In genomic region chr1:64118285-64119170, GRCm38 (mm10) we compare ENCODE assay signal across 8 mouse cellular contexts. TPM values are rescaled to one million over a fixed set of nuclear protein-coding genes. Genes with fewer than 3 reads are reported as not detected.
A peak's percentile ranks its signal among the peaks of the same experiment; 100 is the strongest.
DNase-seq lines count a peak whose midpoint lies in the region; ATAC-seq lines count a peak whose summit lies in the region.

No protein-coding gene starts in this region.

- no peaks in the 10 kb centered on the region for H3K9me3 ChIP-seq in heart, embryonic 15.5 days (replicated peaks)
- no peaks in the 10 kb centered on the region for H3K9me3 ChIP-seq in midbrain, embryonic 12.5 days

- peak overlapping the region; percentile 74 for H3K9ac ChIP-seq in heart, embryonic 15.5 days
- H3K9ac ChIP-seq in midbrain, embryonic 12.5 days (replicated peaks) = peak overlapping the region; percentile 99

- H3K27ac ChIP-seq in brown adipose tissue, adult 24 weeks (replicated peaks; ENCODE audit: low read depth, low read length) = peak overlapping the region; percentile 99
- peak overlapping the region; percentile 98 for H3K27ac ChIP-seq in heart, embryonic 15.5 days
- H3K27ac ChIP-seq in midbrain, embryonic 12.5 days (replicated peaks) = peak overlapping the region; percentile 100

- no peaks in the 10 kb centered on the region for H3K27me3 ChIP-seq in heart, embryonic 15.5 days
- no peaks in the 10 kb centered on the region for H3K27me3 ChIP-seq in midbrain, embryonic 12.5 days

- no peaks in the 10 kb centered on the region for H3K36me3 ChIP-seq in heart, embryonic 15.5 days
- no peaks in the 10 kb centered on the region for H3K36me3 ChIP-seq in midbrain, embryonic 12.5 days

- peak overlapping the region; percentile 91 for H3K4me3 ChIP-seq in brown adipose tissue, adult 24 weeks (ENCODE audit: insufficient read depth, low read depth, low read length)
- peak overlapping the region; percentile 90 for H3K4me3 ChIP-seq in heart, embryonic 15.5 days
- H3K4me3 ChIP-seq in midbrain, embryonic 12.5 days = peak overlapping the region; percentile 69

- peak overlapping the region; percentile 58 for H3K4me2 ChIP-seq in heart, embryonic 15.5 days
- peak overlapping the region; percentile 67 for H3K4me2 ChIP-seq in midbrain, embryonic 12.5 days (replicated peaks)

- 46% methylated on average over 6 of the region's 6 CpGs for WGBS in heart, embryonic 15.5 days
- 47% methylated on average over 6 of the region's 6 CpGs for WGBS in midbrain, embryonic 12.5 days

- peak; percentile 17 to 19 for DNase-seq in left cerebral cortex, adult 18-20 months (ENCODE audit: low spot score in 2 of 2)
- DNase-seq in left cerebral cortex, postnatal 4 days = no peak
- DNase-seq in kidney, postnatal 14 days = peak; percentile 53
- no peak for DNase-seq in c-Kit-positive CD71-positive TER-119-positive erythroid progenitor cells, embryonic 14.5 days (ENCODE audit: low spot score)
- DNase-seq in layer of hippocampus, adult 9-11 months = no peak

- intact Hi-C loops in left cerebral cortex, postnatal 4 days (cut with DNase I) = loop anchor here (5.0 kb wide), 3 partner anchors 166 to 451 kb away; no protein-coding TSS in a partner anchor

- no peak for ATAC-seq in heart, embryonic 15.5 days (replicated peaks; ENCODE audit: insufficient number of reproducible peaks, insufficient read depth, low FRiP score, low read depth)
- no peak for ATAC-seq in midbrain, embryonic 12.5 days (ENCODE audit: low FRiP score, low read depth)

- H3K4me1 ChIP-seq in brown adipose tissue, adult 24 weeks (ENCODE audit: control insufficient read depth, insufficient read depth, insufficient read length, low read length) = peaks cover 22% of the 10 kb centered on the region
- H3K4me1 ChIP-seq in heart, embryonic 15.5 days (replicated peaks) = peaks cover 36% of the 10 kb centered on the region
- peaks cover 42% of the 10 kb centered on the region for H3K4me1 ChIP-seq in midbrain, embryonic 12.5 days

RNA-seq across cellular contexts. Expression of gene Klf7, which starts 3.6 kb away (rescaled TPM):
- total RNA-seq in left cerebral cortex, adult 18-20 months (2021) = 10 to 100 TPM; 36.9 to 38.5 TPM
- total RNA-seq in left cerebral cortex, postnatal 4 days (2021) = 100 to 1,000 TPM; 153 to 161 TPM
- polyA plus RNA-seq in brown adipose tissue, adult 24 weeks (2012; ENCODE audit: insufficient read depth, insufficient read length, missing spikeins) = 3.5 and 5.8 TPM in 2 replicates
- polyA plus RNA-seq in heart, embryonic 15.5 days (2015; fragmentation: Nextera tagmentation; extraction: Ambion mirVana) = 18.9 and 19.5 TPM in 2 replicates
- 40.8 and 41.1 TPM in 2 replicates for polyA plus RNA-seq in midbrain, embryonic 12.5 days (2016; fragmentation: Nextera tagmentation; extraction: Ambion mirVana)

Comparison
In these comparisons a context has a peak if more than half of its experiments do, and no peak if none do; other contexts are left out.
1. DNase-seq: peak in left cerebral cortex, adult 18-20 months (2 of 2) and kidney, postnatal 14 days (single experiment); none in left cerebral cortex, postnatal 4 days (single experiment), c-Kit-positive CD71-positive TER-119-positive erythroid progenitor cells, embryonic 14.5 days (single experiment) and layer of hippocampus, adult 9-11 months (single experiment).
2. Peak in every context shown above with its lines, with median percentiles within 50 percentile points of each other: H3K27ac ChIP-seq and H3K4me3 ChIP-seq.